Mouse (Mus musculus): Measurements from ENCODE around the gene Tmem211.

DNA sequence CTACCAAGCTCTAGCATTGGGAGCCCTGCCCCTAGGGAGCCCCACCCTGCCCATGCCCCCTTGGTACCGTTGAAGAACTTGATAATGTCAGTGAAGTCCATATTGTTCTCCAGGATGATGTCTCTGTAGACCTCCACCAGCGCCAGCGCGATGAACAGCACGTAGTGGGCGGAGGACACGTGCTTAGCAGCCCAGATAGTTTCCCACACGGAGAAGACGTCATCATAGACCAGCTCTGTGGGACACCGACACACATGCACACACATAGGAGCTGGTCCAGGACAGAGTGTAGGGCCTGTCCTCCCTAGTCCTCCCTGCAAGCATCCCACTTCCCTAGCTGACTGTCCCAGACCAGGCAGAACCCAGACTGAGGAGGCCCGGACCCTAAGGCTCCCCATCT, 24.1 kb downstream of the Tmem211 start:
- TF ChIP-seq CTCF (IDR thresholded peaks at IDR 0.05; ENCODE audit: low read depth): no peak
- no peak for TF ChIP-seq EP300 (IDR thresholded peaks at IDR 0.05; ENCODE audit: low read depth)

Measured in liver, postnatal 0 days (tissue).